Mouse (Mus musculus): ENCODE results near the gene Mrto4. TPM values are rescaled to one million over a fixed set of nuclear protein-coding genes. Genes with fewer than 3 reads are reported as not detected.

The Mrto4 gene
- polyA plus RNA-seq, 2 experiments, result 66.7 to 106 TPM

DNA sequence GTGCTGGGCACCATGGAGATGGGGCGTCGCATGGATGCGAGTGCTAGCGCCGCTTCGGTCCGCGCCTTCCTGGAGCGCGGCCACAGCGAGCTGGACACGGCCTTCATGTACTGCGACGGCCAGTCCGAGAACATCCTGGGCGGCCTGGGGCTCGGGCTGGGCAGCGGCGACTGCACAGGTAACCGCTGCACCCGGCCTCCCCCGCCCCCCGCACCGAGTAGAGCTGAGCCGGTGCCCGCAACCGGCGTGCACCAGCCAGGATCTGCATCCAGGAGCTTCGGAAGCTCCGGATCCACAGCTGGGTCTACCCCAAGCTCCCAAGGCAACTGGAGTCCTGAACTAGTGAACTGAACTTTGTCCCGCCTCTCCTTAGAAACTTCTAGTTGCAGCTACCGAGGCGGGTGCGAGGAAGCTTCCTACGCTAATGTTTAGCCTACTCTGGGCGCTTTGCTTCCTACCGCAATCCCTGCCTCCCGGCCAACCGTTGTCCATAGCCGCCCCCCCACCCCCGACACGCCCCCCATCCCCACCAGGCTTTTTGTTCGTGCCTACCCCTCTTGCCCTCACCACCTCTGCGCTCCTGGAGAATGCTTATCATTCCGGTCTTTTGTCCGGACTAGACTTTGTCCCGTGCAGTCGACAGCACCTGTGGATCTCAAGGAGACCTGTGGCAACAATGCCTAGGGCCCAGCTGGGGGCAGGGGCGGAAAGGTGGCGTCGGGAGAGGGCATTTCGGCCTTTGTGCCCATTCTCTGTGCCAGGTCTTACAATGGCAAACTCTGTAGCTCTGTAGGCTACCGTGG lies 41.3 kb downstream of the Mrto4 start:
- ATAC-seq (ENCODE audit: low FRiP score, low read depth) (peak; percentile 66), DNase-seq (ENCODE audit: low spot score) (peak; percentile 26)
- Histone ChIP-seq H3K27me3 (ENCODE audit: control insufficient read depth, insufficient read depth, low read length) (no peaks in the 10 kb centered on the region), H3K27ac (replicated peaks; ENCODE audit: low read depth, low read length) (peak overlapping the region; percentile 68), H3K4me2 (replicated peaks; ENCODE audit: low read depth, low read length, severe bottlenecking) (peak overlapping the region; percentile 83), H3K9ac (ENCODE audit: low read depth, low read length, severe bottlenecking) (peak overlapping the region; percentile 87), H3K36me3 (ENCODE audit: control insufficient read depth, insufficient read depth, low read length) (peaks cover 28% of the 10 kb centered on the region), H3K9me3 (ENCODE audit: control insufficient read depth, low read length) (no peaks in the 10 kb centered on the region), H3K4me1 (ENCODE audit: control insufficient read depth, insufficient read depth, low read length) (peaks cover 15% of the 10 kb centered on the region), H3K4me3 (replicated peaks; ENCODE audit: low read length) (peak overlapping the region; percentile 99)
- WGBS, result 2% methylated on average over 51 of the region's 53 CpGs
- TF ChIP-seq POLR2A (IDR thresholded peaks at IDR 0.05; ENCODE audit: borderline replicate concordance, extremely low read depth, insufficient read depth, insufficient read length), result no peak

DNA sequence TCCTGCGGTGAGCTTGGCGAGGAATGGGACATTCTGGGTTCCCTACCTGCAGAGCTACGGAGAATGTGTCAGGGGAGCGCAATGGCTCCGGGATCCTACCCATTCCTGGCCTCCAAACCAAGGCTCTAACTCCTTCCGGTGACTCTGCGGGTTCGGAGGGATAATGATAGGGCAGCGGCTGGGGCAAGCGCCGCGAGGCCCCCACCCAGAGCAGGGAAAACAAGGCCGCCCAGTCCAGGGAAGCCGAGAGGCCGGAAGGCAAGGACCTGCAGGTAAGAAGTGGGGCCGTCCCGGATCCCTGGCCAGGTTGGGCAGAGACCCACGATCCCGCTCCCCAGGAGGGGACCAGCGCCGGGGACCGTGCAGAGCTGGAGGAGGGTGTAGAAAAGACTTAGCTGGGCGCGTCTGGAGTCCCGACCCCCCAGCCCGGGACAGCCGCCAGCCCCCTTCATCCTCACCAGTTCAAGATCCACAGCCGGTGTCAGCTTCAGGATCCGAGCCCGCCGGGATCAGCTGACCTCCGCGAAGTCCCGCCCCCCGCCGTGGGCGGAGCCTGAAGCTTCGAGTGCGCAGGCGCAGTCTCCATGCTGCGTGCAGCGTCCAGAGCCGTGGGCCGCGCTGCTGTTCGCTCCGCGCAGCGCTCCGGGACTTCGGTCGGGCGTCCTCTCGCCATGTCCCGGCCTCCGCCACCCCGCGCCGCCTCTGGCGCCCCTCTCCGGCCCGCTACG lies 42.0 kb downstream of the Mrto4 start, which contains the start of the genes Pqlc2 and Akr7a5:
TSS of gene Pqlc2 (minus strand) at position 538 of the 728 bp plus-strand sequence.
TSS of gene Akr7a5 (plus strand) at position 574 of the 728 bp plus-strand sequence.
- DNase-seq (ENCODE audit: low spot score) (peak; percentile 96), ATAC-seq (ENCODE audit: low FRiP score, low read depth) (peak; percentile 93)
- 1% methylated on average over 44 of the region's 63 CpGs for WGBS
- H3K4me2 ChIP-seq (replicated peaks; ENCODE audit: low read depth, low read length, severe bottlenecking), result peak within 1 kb of the TSS; percentile 83
- peak within 1 kb of the TSS; percentile 87 for H3K9ac ChIP-seq (ENCODE audit: low read depth, low read length, severe bottlenecking)
- peaks cover 15% of the 10 kb centered on the region for H3K4me1 ChIP-seq (ENCODE audit: control insufficient read depth, insufficient read depth, low read length)
- no peaks in the 10 kb centered on the region for H3K9me3 ChIP-seq (ENCODE audit: control insufficient read depth, low read length)
- peak within 1 kb of the TSS; percentile 68 for H3K27ac ChIP-seq (replicated peaks; ENCODE audit: low read depth, low read length)
- peak within 1 kb of the TSS; percentile 99 for H3K4me3 ChIP-seq (replicated peaks; ENCODE audit: low read length)
- TF ChIP-seq POLR2A (IDR thresholded peaks at IDR 0.05; ENCODE audit: borderline replicate concordance, extremely low read depth, insufficient read depth, insufficient read length), result peak; percentile 93
- peaks cover 26% of the 10 kb centered on the region for H3K36me3 ChIP-seq (ENCODE audit: control insufficient read depth, insufficient read depth, low read length)
- no peaks in the 10 kb centered on the region for H3K27me3 ChIP-seq (ENCODE audit: control insufficient read depth, insufficient read depth, low read length)

DNA sequence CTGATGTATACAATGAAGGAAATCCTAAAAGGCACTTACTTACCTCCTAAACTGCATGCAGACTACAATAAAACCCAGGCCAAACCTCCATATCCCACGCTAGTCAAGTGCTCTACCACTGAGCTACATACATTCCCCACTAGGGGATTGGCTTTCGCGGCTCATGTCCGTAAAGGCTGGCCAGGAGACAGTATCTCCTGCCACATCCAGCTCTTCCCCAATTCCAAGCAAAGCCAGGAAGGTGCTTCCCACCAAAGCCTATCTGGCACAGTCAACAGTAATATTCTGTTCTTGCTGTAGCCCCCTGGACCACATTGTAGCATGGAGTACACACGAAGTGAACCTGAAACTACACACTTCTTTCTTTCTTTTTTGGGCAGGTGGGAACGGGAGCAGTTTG lies 42.7 kb downstream of the Mrto4 start:
- H3K4me2 ChIP-seq (replicated peaks; ENCODE audit: low read depth, low read length, severe bottlenecking), result peak overlapping the region; percentile 83
- WGBS, result 16% methylated on average over 6 of the region's 6 CpGs
- TF ChIP-seq POLR2A (IDR thresholded peaks at IDR 0.05; ENCODE audit: borderline replicate concordance, extremely low read depth, insufficient read depth, insufficient read length), result no peak
- H3K27ac ChIP-seq (replicated peaks; ENCODE audit: low read depth, low read length), result peak overlapping the region; percentile 38; the same call in 1 of the 2 replicates
- DNase-seq (ENCODE audit: low spot score) (no peak), ATAC-seq (ENCODE audit: low FRiP score, low read depth) (no peak)
- H3K4me1 ChIP-seq (ENCODE audit: control insufficient read depth, insufficient read depth, low read length), result peaks cover 15% of the 10 kb centered on the region
- H3K27me3 ChIP-seq (ENCODE audit: control insufficient read depth, insufficient read depth, low read length), result no peaks in the 10 kb centered on the region
- peaks cover 19% of the 10 kb centered on the region for H3K36me3 ChIP-seq (ENCODE audit: control insufficient read depth, insufficient read depth, low read length)
- H3K4me3 ChIP-seq (replicated peaks; ENCODE audit: low read length), result peak overlapping the region; percentile 99
- H3K9me3 ChIP-seq (ENCODE audit: control insufficient read depth, low read length), result no peaks in the 10 kb centered on the region
- H3K9ac ChIP-seq (ENCODE audit: low read depth, low read length, severe bottlenecking), result peak overlapping the region; percentile 87

DNA sequence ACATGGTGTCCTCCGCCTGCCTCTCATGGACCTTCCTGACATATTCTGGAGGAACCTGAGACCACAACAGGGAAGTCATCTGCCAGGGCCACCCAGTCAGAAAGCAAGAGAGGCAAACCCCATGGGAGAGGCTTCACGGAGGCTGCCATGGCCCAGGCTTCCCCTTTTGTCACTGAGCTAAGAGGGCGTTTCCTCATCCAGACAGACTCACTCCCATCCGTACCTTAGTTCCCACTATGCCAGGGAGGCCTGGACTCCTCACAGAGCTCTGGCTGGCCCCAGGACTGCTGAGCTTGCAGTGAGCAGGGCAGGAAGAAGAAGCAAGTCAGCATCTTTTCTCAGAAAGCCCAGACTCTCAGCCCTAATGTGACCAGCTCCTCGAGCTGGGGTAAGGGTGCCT lies 44.5 kb downstream of the Mrto4 start:
- ATAC-seq (ENCODE audit: low FRiP score, low read depth) (no peak), DNase-seq (ENCODE audit: low spot score) (no peak)
- no peak for TF ChIP-seq POLR2A (IDR thresholded peaks at IDR 0.05; ENCODE audit: borderline replicate concordance, extremely low read depth, insufficient read depth, insufficient read length)
- H3K4me3 ChIP-seq (replicated peaks; ENCODE audit: low read length), result no peak overlapping the region
- H3K27ac ChIP-seq (replicated peaks; ENCODE audit: low read depth, low read length), result no peak overlapping the region
- H3K36me3 ChIP-seq (ENCODE audit: control insufficient read depth, insufficient read depth, low read length), result peaks cover 17% of the 10 kb centered on the region; the same call in 1 of the 2 replicates
- no peaks in the 10 kb centered on the region for H3K27me3 ChIP-seq (ENCODE audit: control insufficient read depth, insufficient read depth, low read length)
- no peak overlapping the region for H3K4me2 ChIP-seq (replicated peaks; ENCODE audit: low read depth, low read length, severe bottlenecking)
- WGBS, result 85% methylated on average over 5 of the region's 5 CpGs
- no peaks in the 10 kb centered on the region for H3K9me3 ChIP-seq (ENCODE audit: control insufficient read depth, low read length)
- H3K9ac ChIP-seq (ENCODE audit: low read depth, low read length, severe bottlenecking), result no peak overlapping the region
- H3K4me1 ChIP-seq (ENCODE audit: control insufficient read depth, insufficient read depth, low read length), result peaks cover 15% of the 10 kb centered on the region

DNA sequence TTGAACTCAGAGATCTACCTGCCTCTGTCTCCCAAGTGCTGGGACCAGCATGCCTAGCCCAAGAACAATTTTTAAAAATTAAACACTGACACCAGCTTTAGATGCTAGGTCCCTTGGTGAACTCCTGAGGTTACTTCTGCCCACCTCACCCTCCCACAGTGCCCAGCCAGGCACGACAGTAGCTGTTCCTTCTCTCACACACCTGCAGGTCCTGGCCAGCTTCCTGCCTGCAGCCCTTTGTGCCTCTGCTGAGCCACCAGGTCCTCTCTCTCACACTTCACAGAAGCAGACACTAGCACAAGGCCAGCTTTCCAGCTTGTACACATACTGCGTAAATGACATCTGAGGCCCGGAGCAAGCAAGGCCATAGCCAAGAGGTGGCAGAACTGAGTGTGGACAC lies 46.9 kb downstream of the Mrto4 start:
- no peak overlapping the region for H3K4me2 ChIP-seq (replicated peaks; ENCODE audit: low read depth, low read length, severe bottlenecking)
- no peaks in the 10 kb centered on the region for H3K27me3 ChIP-seq (ENCODE audit: control insufficient read depth, insufficient read depth, low read length)
- no peak overlapping the region for H3K27ac ChIP-seq (replicated peaks; ENCODE audit: low read depth, low read length)
- H3K36me3 ChIP-seq (ENCODE audit: control insufficient read depth, insufficient read depth, low read length), result peaks cover 32% of the 10 kb centered on the region; the same call in 1 of the 2 replicates
- peaks cover 10% of the 10 kb centered on the region for H3K4me1 ChIP-seq (ENCODE audit: control insufficient read depth, insufficient read depth, low read length)
- WGBS, result 91% methylated on average over 3 of the region's 3 CpGs
- DNase-seq (ENCODE audit: low spot score) (no peak), ATAC-seq (ENCODE audit: low FRiP score, low read depth) (no peak)
- no peak overlapping the region for H3K4me3 ChIP-seq (replicated peaks; ENCODE audit: low read length)
- no peak overlapping the region for H3K9ac ChIP-seq (ENCODE audit: low read depth, low read length, severe bottlenecking)
- H3K9me3 ChIP-seq (ENCODE audit: control insufficient read depth, low read length), result no peaks in the 10 kb centered on the region
- TF ChIP-seq POLR2A (IDR thresholded peaks at IDR 0.05; ENCODE audit: borderline replicate concordance, extremely low read depth, insufficient read depth, insufficient read length), result no peak
